Mouse (Mus musculus) forebrain, embryonic 15.5 days (tissue): ENCODE measurements around the gene Ggcx. TPM values are rescaled to one million over a fixed set of nuclear protein-coding genes. Genes with fewer than 3 reads are reported as not detected.

Experiments used
- ATAC-seq: fragments of 200-750 bp; cut with Nextera tagmentation; replicated peaks from 2 replicates; pipeline ENCODE4 v1.8.0; 2017; ENCODE audit warnings: mild to moderate bottlenecking, moderate TSS enrichment, moderate library complexity
- H3K27ac ChIP-seq: fragments of 300-500 bp; sonication (generic); replicated peaks from 2 replicates; pipeline ENCODE4 v1.5.1; 2015; ENCODE audit warnings: mild to moderate bottlenecking, inconsistent platforms
- H3K27me3 ChIP-seq: fragments of 300-500 bp; sonication (generic); 2 replicates; pipeline ENCODE4 v1.6.1; 2015; ENCODE audit warnings: inconsistent platforms
- H3K36me3 ChIP-seq: fragments of 300-500 bp; sonication (generic); 2 replicates; pipeline ENCODE4 v1.6.1; 2015; ENCODE audit warnings: mild to moderate bottlenecking, inconsistent platforms
- H3K4me1 ChIP-seq: fragments of 300-500 bp; sonication (generic); 2 replicates; pipeline ENCODE4 v1.6.1; 2015; ENCODE audit warnings: inconsistent platforms
- H3K4me2 ChIP-seq: fragments of 300-500 bp; sonication (generic); replicated peaks from 2 replicates; pipeline ENCODE4 v1.6.1; 2015; ENCODE audit warnings: mild to moderate bottlenecking, inconsistent platforms
- H3K4me3 ChIP-seq: fragments of 300-500 bp; sonication (generic); 2 replicates; pipeline ENCODE4 v1.5.1; 2015; ENCODE audit warnings: mild to moderate bottlenecking, inconsistent platforms
- H3K9ac ChIP-seq: fragments of 300-500 bp; sonication (generic); replicated peaks from 2 replicates; pipeline ENCODE4 v1.6.1; 2015; ENCODE audit warnings: mild to moderate bottlenecking, inconsistent platforms
- H3K9me3 ChIP-seq: fragments of 300-500 bp; sonication (generic); 2 replicates; pipeline ENCODE4 v1.6.1; 2016; ENCODE audit warnings: inconsistent platforms
- WGBS: fragments of 180-500 bp; shearing (Covaris S2); methylation state at CpG from one replicate; pipeline ENCODE4 v1.1.7; 2015; ENCODE audit warnings: mixed read lengths; 5-methylcytosine and 5-hydroxymethylcytosine counted together
- polyA plus RNA-seq: library from polyadenylated mRNA; unstranded; fragments of >200 nt; fragmentation: Nextera tagmentation; extraction: Ambion mirVana; gene quantifications from 2 replicates; pipeline ENCODE4 v1.2.1, GENCODE M21; 2015

Ggcx gene
- polyA plus RNA-seq, 1 experiment from 2014 or later, result 14.0 TPM

DNA sequence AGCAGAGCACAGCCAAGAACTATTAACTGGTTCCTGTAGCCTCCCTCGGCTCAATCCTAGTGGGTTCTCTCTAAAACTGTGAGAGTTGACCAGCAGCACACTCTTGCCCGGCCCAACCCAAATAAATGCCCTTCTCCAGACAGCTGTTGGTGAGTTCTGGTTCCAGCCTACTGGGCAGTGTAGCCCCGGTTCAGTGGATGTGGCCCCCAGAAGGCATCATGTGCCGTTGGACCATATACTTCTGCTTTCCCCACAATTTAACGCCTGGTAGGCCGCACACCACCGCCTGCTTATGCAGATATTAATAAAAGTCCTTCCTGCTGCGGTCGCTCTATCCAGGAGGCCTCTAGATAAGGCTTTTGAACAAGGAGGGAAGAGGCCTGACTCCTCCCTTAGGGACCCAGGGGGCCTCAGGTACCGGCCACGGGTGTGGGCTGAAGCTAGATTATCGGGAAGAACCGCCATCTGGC, 24.6 kb upstream of the Ggcx start:
- Histone ChIP-seq H3K4me3 (peak overlapping the region; percentile 29), H3K9ac (peak overlapping the region; percentile 27), H3K36me3 (no peaks in the 10 kb centered on the region), H3K27me3 (no peaks in the 10 kb centered on the region), H3K27ac (no peak overlapping the region), H3K4me2 (peak overlapping the region; percentile 55), H3K9me3 (no peaks in the 10 kb centered on the region), H3K4me1 (peaks cover 13% of the 10 kb centered on the region)
- ATAC-seq, result 0 out of 2 replicates have a peak, but pooled peaks have one; percentile 11
- 35% methylated on average over 13 of the region's 13 CpGs for WGBS

DNA sequence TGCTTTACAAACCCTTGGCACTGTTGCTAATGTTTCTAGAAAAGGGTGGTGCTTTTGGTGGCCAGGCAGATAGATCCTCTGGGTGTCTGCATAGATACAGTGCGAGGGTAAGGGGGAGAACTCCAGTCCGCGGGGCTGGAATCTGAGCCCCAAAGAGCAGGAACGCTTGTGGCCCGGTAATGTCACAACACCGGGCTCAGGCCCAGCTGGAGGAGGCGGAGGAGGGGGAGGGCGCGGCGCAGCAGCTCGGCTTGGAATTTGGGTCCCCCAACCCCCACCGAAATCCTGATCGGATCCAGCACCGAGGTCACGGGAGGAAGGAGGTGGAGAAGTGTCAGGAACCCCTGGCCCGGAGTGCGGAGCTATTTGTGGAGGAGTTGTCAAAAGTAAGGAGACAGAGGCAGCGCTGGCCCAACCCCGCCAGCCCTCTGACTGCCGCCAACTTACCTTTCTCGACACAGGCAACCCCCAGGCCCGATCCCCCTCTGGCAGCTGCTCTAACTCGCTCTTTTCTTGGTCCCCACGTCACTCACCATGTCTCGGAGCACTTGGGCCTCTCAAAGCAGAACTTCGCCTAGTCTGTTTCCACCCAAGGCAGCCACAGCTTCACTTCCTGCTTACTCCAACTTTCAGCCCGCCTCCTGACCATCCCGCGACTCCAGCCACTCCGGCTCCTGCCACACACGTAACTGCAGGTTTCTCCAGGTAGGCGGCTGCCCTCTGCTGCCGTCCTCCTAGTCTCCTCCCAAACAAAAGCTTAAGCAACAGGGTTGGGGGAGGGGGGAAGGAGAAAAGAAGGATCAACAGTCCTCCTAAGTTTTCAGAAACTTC, 24.0 kb upstream of the Ggcx start, which contains the start of gene Vamp8:
Vamp8 (minus strand) TSS at position 763 of the 831 bp plus-strand sequence.
- peak; percentile 43; the same call in 1 of the 2 replicates for ATAC-seq
- H3K4me1 ChIP-seq, result peaks cover 13% of the 10 kb centered on the region
- H3K27ac ChIP-seq, result no peak within 1 kb of the TSS
- peak within 1 kb of the TSS; percentile 29 for H3K4me3 ChIP-seq
- 1% methylated on average over 32 of the region's 33 CpGs for WGBS
- H3K36me3 ChIP-seq, result no peaks in the 10 kb centered on the region
- H3K4me2 ChIP-seq, result peak within 1 kb of the TSS; percentile 55
- H3K27me3 ChIP-seq, result no peaks in the 10 kb centered on the region
- peak within 1 kb of the TSS; percentile 27 for H3K9ac ChIP-seq
- no peaks in the 10 kb centered on the region for H3K9me3 ChIP-seq

GRCm38 (mm10) chr6:72390795-72391521, 23.1 kb upstream of the Ggcx start:
- Histone ChIP-seq H3K9ac (no peak overlapping the region), H3K36me3 (no peaks in the 10 kb centered on the region), H3K4me2 (peak overlapping the region; percentile 55), H3K4me1 (peaks cover 13% of the 10 kb centered on the region), H3K4me3 (peak overlapping the region; percentile 29; the same call in 1 of the 2 replicates), H3K27me3 (no peaks in the 10 kb centered on the region), H3K27ac (no peak overlapping the region), H3K9me3 (no peaks in the 10 kb centered on the region)
- ATAC-seq, result no peak
- WGBS, result 25% methylated on average over 11 of the region's 12 CpGs

GRCm38 (mm10) chr6:72392341-72392740, 21.8 kb upstream of the Ggcx start:
- Histone ChIP-seq H3K4me2 (no peak overlapping the region), H3K36me3 (no peaks in the 10 kb centered on the region), H3K4me3 (no peak overlapping the region), H3K27me3 (no peaks in the 10 kb centered on the region), H3K27ac (no peak overlapping the region), H3K9me3 (no peaks in the 10 kb centered on the region), H3K9ac (no peak overlapping the region), H3K4me1 (peaks cover 13% of the 10 kb centered on the region)
- 84% methylated on average over 5 of the region's 5 CpGs for WGBS
- no peak for ATAC-seq

DNA sequence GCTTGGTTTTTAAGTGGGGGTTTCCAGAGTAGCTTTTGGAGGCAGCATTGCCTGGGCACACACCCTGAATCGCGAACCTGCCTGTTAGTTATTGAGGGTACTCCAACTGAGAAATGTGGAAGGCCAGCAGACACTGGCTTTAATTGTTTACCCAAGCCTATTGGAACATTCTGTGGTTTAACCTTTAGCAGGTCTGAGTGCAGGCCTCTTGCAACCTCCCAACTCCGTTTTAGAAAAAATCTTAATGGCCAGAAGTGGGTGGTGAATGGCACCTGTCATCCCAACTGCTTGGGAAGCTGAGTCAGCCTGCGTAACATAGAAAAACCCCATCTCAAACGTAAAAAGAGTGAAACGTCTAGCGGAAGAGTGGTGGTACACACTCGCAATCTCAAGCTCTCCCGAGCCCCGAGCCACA, 17.3 kb upstream of the Ggcx start:
- H3K27ac ChIP-seq, result no peak overlapping the region
- no peaks in the 10 kb centered on the region for H3K27me3 ChIP-seq
- H3K36me3 ChIP-seq, result no peaks in the 10 kb centered on the region
- no peak overlapping the region for H3K4me3 ChIP-seq
- H3K4me1 ChIP-seq, result no peaks in the 10 kb centered on the region
- no peak overlapping the region for H3K4me2 ChIP-seq
- no peak for ATAC-seq
- no peak overlapping the region for H3K9ac ChIP-seq
- 86% methylated on average over 10 of the region's 10 CpGs for WGBS
- H3K9me3 ChIP-seq, result no peaks in the 10 kb centered on the region

DNA sequence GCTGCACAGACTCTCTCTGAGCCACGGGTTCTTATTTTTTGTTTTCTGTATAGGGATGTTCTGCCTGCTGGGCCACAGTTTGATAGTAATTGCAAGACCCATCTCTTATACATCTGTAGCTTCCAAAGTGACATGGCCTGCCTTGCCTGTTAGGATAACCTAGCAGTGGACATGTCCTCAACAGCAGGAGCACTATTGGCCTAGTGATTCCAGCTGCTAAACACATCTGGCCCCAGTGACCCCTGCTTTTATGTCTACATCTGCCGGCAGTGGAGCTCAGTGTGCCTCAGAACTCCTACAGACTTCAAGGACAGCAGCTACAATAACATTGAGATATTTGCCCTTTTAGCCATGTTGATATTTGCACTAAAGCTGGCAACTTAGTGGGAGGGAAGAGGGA, 14.1 kb upstream of the Ggcx start:
- no peak overlapping the region for H3K9ac ChIP-seq
- WGBS, result 59% methylated on average over 2 of the region's 2 CpGs

DNA sequence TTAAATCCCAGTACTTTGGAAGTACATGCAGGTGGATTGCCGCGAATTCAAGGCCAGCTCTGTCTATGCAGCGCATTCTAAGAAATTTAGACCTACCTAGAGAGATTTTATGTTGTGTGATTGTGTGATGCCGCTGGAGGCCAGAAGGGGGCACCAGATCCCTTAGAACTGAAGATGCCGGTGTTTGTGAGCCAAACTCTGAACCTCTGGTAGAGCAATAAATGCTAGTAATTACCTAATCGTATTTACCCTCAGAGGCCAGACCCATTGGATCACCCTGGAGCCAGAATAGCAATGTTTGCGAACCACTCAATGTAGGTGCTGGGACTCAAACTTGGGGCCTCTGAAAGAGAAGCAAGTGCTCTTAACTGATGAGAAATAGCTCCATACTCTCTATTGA, 12.2 kb upstream of the Ggcx start:
- WGBS, result 22% methylated on average over 7 of the region's 7 CpGs
- Histone ChIP-seq H3K4me3 (no peak overlapping the region), H3K9ac (no peak overlapping the region), H3K4me2 (no peak overlapping the region), H3K36me3 (no peaks in the 10 kb centered on the region), H3K9me3 (no peaks in the 10 kb centered on the region), H3K27ac (no peak overlapping the region), H3K4me1 (no peaks in the 10 kb centered on the region), H3K27me3 (no peaks in the 10 kb centered on the region)
- no peak for ATAC-seq

More for the DNA sequence above, 14.1 kb upstream of the Ggcx start:
- H3K27ac ChIP-seq, result no peak overlapping the region
- no peak overlapping the region for H3K4me2 ChIP-seq
- H3K9me3 ChIP-seq, result no peaks in the 10 kb centered on the region
- H3K27me3 ChIP-seq, result no peaks in the 10 kb centered on the region
- H3K36me3 ChIP-seq, result no peaks in the 10 kb centered on the region
- no peak overlapping the region for H3K4me3 ChIP-seq
- ATAC-seq, result no peak
- no peaks in the 10 kb centered on the region for H3K4me1 ChIP-seq

DNA sequence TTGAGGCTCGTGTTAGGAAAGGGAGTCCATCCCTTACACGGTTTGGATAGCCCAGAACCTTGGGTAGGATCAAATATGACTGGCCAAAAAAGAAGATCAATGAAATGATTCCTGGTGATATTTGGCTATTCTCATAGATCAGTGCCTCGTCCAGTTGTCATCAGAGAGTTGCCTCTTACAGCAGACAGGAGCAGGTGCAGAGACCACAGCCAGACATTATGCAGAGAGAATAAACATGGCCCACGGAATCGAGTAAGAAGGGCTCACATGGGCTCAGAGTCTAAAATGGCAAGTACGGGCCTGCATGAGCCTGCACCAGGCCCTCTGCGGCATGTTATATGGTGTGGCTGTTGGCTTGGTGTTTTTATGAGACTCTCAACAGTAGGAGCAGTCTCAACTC, 8.8 kb upstream of the Ggcx start:
- Histone ChIP-seq H3K9me3 (no peaks in the 10 kb centered on the region), H3K27ac (no peak overlapping the region), H3K9ac (no peak overlapping the region), H3K4me3 (no peak overlapping the region), H3K27me3 (no peaks in the 10 kb centered on the region), H3K4me1 (no peaks in the 10 kb centered on the region), H3K36me3 (no peaks in the 10 kb centered on the region), H3K4me2 (no peak overlapping the region)
- WGBS, result 89% methylated on average over 7 of the region's 7 CpGs
- no peak for ATAC-seq

- WGBS, result 7% methylated on average over 5 of the region's 5 CpGs
- ATAC-seq, result peak; percentile 48
- Histone ChIP-seq H3K36me3 (no peaks in the 10 kb centered on the region), H3K27me3 (no peaks in the 10 kb centered on the region), H3K9me3 (no peaks in the 10 kb centered on the region), H3K27ac (no peak overlapping the region), H3K4me3 (no peak overlapping the region), H3K4me1 (no peaks in the 10 kb centered on the region), H3K9ac (no peak overlapping the region), H3K4me2 (no peak overlapping the region)
These were observed 7.0 kb upstream of the Ggcx start for GRCm38 (mm10) chr6:72407119-72407518.

DNA sequence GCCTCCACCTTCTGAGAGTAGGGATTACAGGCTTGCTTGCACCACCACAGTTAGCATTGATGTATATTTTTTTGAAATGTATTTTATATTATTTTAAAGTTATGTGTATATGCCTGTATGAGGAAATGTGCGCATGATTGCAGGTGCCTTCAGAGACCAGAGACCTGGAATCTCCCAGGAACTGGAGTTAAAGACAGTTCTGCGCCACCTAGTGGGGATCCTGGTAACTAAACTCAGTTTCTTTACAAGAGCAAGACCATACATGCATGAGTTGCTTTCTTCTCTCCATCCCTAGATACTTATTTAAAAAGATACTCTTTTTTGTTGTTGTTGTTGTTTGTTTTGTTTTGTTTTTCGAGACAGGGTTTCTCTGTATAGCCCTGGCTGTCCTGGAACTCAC, 4.5 kb upstream of the Ggcx start:
- WGBS, result 23% methylated on average over 3 of the region's 3 CpGs
- ATAC-seq, result no peak
- H3K9ac ChIP-seq, result no peak overlapping the region
- no peak overlapping the region for H3K27ac ChIP-seq
- H3K4me2 ChIP-seq, result no peak overlapping the region
- H3K4me3 ChIP-seq, result no peak overlapping the region
- no peaks in the 10 kb centered on the region for H3K9me3 ChIP-seq
- H3K27me3 ChIP-seq, result no peaks in the 10 kb centered on the region
- peaks cover 7% of the 10 kb centered on the region for H3K4me1 ChIP-seq
- H3K36me3 ChIP-seq, result no peaks in the 10 kb centered on the region

DNA sequence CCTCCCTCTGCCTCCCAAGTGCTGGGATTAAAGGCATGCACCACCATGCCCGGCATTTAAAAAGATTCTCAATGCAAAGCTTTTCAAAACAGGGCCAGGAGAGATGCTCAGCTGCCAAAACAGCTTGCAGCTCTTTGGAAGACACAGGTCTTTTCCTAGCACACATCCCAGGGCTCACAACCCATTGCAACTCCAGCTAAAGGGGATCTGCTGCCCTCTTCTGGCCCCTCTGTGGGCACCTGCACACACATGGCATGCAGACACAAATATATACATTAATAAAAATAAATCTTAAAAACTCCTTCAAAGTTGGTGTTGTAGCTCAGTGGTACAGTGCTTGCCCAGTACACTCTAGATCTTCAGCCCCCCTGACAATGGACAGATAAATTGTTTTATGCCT, 4.1 kb upstream of the Ggcx start:
- ATAC-seq, result no peak
- Histone ChIP-seq H3K4me3 (no peak overlapping the region), H3K4me2 (no peak overlapping the region), H3K27ac (no peak overlapping the region), H3K27me3 (no peaks in the 10 kb centered on the region), H3K9ac (no peak overlapping the region), H3K9me3 (no peaks in the 10 kb centered on the region), H3K4me1 (peaks cover 11% of the 10 kb centered on the region), H3K36me3 (no peaks in the 10 kb centered on the region)
- WGBS, result 30% methylated on average over 1 of the region's 1 CpGs

DNA sequence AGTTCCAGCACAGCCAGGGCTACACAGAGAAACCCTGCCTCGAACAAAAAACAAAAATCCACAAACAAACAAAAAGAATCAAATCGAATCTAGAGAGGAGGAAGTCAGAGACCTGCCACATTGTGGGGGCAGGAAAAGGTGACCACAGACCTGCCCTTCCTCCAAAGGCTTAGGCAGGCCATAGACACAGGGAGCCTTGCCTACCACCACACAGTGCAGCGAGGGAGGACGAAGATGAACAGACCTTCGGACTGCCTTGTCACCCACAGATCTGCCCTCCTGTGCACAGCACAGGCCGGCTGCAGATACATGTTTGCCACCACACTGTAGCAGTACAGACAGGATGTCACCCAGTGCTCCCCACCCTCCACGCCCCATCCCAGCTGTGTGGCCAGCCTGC, 3.6 kb upstream of the Ggcx start:
- Histone ChIP-seq H3K4me3 (no peak overlapping the region), H3K27ac (no peak overlapping the region), H3K4me1 (peaks cover 16% of the 10 kb centered on the region), H3K9ac (no peak overlapping the region), H3K27me3 (no peaks in the 10 kb centered on the region), H3K9me3 (no peaks in the 10 kb centered on the region), H3K4me2 (no peak overlapping the region), H3K36me3 (no peaks in the 10 kb centered on the region)
- 83% methylated on average over 7 of the region's 7 CpGs for WGBS
- no peak for ATAC-seq
